Mouse (Mus musculus) large intestine, adult 2 months (tissue): ENCODE measurements around the gene Gm9918. TPM values are rescaled to one million over a fixed set of nuclear protein-coding genes. Genes with fewer than 3 reads are reported as not detected.

Experiments used
- DNase-seq: peaks from one replicate; pipeline ENCODE4 v3.0.0-alpha.2; 2012; ENCODE audit warnings: low read depth, low spot score
- WGBS: fragments of 180-500 bp; shearing (Covaris S2); methylation state at CpG from one replicate; pipeline ENCODE4 v1.1.7; 2018; 5-methylcytosine and 5-hydroxymethylcytosine counted together
- polyA plus RNA-seq: library from polyadenylated mRNA; depleted of rRNA; stranded (reverse); fragments of >200 nt; gene quantifications from 2 replicates; pipeline ENCODE4 v1.2.3, GENCODE M21; 2012

Gm9918 gene
- polyA plus RNA-seq, 1 experiment, result not detected

DNA sequence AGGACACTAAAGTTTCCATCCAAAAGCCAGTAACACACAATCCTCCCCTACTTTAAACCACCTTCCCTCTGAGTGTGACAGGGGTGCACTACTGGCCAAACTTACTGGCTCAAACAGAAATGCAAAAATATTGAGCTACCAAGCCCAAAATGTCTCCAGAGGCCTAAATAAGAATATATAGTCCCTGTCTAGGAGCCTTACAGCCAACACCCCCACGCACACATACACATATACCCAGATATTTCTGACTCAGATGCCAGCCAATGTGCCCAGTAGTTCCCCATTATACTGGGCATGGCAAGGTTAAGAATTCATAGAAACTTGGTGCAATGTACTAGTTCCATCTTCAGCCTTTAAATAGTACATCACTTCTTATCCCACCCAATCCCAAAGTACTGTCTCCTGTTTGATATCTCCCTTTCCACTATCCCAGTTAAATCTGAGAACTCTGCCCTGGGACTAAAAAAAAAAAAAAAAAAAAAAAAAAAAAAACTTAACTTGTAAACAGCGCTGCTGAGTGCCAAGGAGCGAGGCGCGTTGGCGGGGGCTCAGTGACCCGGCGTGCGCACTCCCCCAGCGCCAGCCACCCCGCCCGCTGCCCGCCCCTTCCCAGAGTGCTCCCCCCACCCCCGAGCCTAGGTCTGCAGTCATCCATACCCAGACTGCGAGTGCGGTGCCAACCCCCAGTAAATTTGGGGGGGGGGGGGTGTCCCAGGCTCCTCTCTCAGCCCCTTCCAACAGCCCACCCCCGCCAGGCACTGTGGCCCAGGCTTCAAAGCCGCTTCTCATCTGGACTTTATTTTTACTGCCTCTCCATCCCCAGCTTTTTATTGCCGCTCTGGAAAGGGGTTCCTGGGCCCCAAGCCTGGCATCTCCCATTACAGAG is 25.8 kb upstream of the Gm9918 start:
- DNase-seq, result no peak
- WGBS, result 9% methylated on average over 19 of the region's 19 CpGs

DNA sequence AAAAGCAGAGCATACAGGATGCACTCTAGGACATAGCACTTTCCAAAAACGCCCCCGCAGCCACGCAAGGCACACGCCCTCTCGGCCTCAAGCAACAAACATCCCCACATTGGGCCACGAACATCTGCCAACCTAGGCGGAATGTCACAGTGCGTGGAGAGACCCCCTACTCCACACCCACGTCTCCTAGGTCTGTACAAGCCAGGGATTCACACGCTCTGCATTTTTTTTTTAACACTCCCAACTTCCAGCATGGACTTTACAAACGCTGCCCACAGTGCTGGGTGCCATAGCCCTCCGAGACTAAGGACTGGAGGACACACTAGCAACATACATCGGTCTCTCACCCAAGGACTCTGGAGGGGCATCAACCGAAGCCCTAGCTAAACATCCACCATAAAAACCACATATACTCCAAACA is 24.9 kb upstream of the Gm9918 start:
- WGBS, result under 1% methylated on average over 14 of the region's 14 CpGs
- no peak for DNase-seq

GRCm38 (mm10) chr15:102245891-102246741 is 24.2 kb upstream of the Gm9918 start:
- under 1% methylated on average over 41 of the region's 44 CpGs for WGBS
- no peak for DNase-seq

DNA sequence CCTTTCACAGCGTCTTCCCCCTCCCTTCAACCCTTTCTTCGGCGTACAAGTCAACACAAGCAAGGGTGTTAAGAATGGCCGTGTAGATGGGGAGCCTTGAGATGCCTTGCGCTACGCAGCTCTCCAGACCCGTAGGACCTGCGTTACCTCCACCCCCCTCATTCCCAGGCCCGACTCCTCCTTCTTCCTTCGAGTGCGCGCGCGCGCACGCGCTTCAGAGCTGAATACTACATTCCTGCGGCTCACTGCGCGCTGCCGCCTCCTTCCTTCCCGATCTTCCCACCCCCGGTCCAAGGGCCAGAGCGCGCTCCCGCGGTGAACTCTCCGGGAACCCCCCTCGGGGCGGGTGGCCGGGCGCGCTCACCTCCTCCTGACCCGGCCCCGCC is 23.5 kb upstream of the Gm9918 start:
- peak; percentile 91 for DNase-seq
- under 1% methylated on average over 35 of the region's 35 CpGs for WGBS

DNA sequence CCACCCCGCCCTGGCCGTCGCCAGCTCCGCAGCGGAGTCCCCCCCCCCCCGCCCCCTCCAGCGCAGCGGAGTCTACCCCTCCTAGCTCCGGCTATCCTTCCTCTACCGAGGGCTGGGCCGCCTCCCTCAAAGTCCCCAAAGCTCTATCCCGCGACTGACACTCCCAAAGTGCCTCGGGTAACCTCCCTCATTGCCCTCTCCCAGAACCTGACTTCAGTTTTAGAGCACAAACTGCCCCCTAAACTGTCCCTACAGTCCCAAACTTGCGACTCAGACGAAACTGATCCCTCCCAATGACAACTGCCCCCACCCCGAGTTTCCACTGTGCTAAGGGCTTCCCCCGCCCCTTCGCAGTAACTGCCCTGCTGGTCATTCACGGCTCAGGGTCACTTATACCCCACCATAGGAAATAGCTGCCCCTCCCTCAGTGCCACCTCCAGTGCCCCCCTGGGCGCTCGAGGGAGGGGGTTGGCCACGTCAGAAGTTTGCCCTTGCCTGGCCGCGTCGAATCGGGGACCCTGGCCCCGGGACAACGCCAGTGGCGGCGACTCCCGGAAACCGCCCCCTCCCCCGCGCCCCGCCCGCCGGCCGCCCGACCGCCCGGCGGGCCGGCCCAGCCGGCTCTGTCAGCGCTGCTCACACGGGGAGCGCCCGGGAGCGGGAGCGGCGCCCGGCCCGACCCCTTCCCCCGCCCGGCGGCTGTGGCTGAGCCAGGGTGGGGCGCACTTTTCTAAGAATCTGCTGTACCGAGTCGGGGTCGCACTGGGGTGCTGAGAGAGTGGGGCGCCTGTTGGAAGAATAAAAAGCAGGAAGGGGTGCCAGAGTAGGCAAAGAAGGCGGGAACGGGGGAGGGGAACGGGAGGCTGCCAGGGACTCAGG is 22.9 kb upstream of the Gm9918 start:
- DNase-seq, result no peak
- WGBS, result under 1% methylated on average over 62 of the region's 65 CpGs

- WGBS, result 26% methylated on average over 8 of the region's 8 CpGs
Observed at GRCm38 (mm10) chr15:102248131-102248811, 22.1 kb upstream of the Gm9918 start.

DNA sequence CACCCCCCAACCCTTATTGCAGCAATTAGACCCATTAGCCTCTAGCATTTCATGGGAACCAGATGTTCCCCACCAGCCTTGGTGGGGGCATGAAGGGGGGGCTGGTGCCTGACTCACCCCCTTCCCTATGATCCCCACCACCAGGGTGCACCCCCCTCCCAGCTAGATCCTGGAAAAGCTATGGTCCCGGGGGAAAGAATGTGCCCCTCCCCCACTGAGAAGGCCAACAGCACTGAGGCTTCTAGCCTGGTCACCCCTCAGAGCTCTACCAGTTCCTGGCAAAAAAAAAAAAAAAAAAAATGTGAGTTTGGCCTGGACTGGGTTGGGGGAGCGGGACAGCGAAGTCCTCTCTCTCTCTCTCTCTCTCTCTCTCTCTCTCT is 21.6 kb upstream of the Gm9918 start:
- WGBS, result 51% methylated on average over 3 of the region's 3 CpGs
- DNase-seq, result no peak

More at GRCm38 (mm10) chr15:102248131-102248811, 22.1 kb upstream of the Gm9918 start:
- no peak for DNase-seq

DNA sequence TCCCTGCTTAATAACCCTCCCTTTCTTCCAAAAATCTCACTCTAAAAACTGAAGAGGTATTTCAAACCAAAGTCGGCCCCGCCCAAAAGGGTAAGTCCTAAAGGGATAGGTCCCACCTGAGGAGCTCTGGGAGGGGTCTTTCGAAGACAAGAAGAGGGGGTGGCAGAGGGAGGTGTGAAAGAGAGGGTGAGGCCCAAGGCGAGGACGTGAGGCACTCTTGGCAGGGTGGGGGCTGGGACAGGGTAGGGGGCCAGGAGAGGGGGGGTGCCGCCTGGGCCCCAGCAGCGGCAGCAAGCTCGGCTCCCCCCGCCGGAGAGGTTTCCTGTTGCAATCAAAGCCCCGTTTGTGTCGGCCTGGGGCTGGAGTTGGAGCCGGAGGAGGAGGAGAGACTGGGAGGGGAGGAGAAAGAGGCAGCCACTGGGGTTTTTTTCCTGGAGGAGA is 21.1 kb upstream of the Gm9918 start:
- WGBS, result 33% methylated on average over 13 of the region's 13 CpGs
- no peak for DNase-seq

GRCm38 (mm10) chr15:102249967-102250366 is 20.4 kb upstream of the Gm9918 start:
- no peak for DNase-seq
- 66% methylated on average over 9 of the region's 9 CpGs for WGBS

DNA sequence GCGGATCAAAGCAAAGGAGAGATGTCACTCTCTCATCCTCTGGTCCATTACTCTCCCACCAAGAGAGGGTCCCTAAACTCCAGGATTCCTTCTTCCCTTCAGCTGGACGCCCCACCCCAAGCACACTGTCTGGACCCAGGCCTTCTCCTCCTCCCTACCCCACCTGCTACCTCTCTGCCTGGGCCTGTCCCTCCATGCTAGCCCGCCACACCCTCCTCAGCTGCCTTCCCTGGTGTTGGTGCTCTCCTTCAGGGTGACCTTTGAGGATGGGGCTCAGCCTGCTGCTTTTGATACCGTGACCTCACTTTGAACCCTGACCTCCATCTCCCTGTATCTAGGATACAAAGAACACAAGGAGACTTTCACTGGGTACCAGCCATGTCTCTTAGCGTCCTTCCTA is 19.8 kb upstream of the Gm9918 start:
- DNase-seq, result no peak
- 75% methylated on average over 5 of the region's 5 CpGs for WGBS

DNA sequence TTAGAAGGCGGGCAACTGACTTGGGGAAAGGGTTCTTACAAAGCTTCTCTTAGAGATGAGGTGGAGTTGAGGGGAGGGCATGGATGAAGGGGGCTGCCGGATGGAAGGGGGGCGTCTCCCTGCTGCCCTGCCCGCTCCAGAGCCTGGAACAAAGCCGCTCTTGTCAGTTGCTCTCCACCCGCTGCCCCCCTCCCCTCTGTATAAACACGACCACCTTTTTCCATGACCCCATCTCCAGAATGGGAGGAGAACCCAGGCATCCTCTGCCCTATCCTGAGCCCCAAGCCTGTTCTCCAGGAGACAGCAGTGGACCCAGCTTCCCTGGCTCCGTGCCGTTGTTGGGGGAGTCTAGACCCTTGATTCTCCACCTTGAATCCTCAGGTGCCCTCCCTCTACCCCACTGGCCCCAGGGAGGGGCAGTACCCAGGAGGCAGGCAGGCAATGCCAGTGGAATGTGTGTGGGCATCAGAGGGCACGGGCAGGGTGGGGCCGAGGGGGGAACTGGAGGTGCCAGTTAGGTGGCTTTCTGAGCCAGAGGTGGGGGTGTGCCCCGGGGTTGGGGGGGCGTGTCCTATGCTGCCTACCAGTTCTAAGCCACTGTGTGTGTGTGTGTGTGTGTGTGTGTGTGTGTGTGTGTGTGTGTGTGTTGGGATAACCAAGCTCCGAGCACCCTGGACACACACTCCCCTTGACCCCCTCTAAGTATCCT is 14.7 kb upstream of the Gm9918 start:
- 46% methylated on average over 14 of the region's 14 CpGs for WGBS
- no peak for DNase-seq

- no peak for DNase-seq
- 18% methylated on average over 22 of the region's 22 CpGs for WGBS
Observed at GRCm38 (mm10) chr15:102256431-102257201, 13.7 kb upstream of the Gm9918 start.

DNA sequence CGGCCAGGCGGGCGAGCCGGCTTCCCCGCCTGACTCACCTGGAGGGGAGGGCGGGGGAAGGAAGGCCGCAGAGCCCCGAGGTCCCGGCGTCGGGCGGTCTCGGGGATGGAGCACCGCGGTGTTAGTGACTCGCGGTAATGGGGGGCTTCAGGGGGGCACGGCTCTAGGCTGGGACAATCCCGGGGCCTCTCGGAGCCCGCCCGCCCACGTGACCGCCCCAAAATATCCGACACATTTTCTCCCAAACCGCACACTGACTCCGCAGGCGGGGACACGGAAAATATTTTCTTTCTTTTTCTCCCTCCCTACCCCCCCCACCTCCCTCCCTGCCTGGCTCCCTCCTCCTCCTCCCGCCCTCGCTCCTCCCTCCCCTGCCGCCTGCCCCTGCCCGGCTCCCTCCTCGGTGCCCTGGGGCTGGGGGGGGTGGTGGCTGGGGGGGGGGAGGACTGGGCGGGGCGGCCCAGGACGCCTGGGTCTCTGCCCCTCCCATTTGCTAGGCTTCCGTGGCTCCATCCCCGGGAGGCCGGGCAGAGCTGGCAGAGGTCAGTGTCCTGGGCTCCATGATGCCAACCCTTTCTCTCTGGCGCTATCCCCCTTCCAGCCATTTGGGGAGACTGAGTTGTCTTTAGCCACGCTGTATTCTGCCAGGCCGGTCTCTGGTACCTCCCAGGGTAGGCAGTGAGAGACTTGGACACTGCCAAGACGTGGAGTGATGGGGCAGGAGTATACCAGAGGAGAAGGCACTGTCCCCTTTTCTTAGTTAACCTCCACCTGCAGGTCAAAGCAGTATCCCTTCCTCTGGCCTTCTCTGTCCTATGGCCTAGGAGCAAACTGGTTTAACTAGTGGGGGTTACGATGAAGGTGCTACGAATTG is 12.9 kb upstream of the Gm9918 start, which contains the start of gene Rarg:
Gene Rarg (minus strand): TSS at position 316 of the 874 bp plus-strand sequence.
- no peak for DNase-seq
- WGBS, result 2% methylated on average over 41 of the region's 46 CpGs

DNA sequence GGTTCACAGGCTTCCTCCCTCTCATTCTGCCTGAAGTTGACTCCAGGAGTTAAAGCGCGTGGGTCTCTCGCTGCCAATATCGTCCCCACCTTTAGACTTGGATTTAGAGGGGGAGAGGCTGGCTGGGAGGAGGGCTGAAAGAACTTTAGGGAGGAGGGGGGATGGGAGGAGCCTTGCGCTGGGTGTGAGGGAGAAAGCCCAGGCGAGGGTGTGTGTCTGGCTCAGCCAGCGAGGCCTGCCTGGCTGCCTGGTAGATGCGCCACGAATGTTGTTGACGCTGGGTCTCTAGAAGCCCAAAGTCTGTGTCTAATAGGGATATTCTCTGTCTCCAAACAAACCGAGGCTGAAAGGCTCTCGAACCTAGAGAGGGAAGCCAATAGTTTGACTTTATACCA is 12.3 kb upstream of the Gm9918 start:
- no peak for DNase-seq
- WGBS, result 15% methylated on average over 12 of the region's 12 CpGs

DNA sequence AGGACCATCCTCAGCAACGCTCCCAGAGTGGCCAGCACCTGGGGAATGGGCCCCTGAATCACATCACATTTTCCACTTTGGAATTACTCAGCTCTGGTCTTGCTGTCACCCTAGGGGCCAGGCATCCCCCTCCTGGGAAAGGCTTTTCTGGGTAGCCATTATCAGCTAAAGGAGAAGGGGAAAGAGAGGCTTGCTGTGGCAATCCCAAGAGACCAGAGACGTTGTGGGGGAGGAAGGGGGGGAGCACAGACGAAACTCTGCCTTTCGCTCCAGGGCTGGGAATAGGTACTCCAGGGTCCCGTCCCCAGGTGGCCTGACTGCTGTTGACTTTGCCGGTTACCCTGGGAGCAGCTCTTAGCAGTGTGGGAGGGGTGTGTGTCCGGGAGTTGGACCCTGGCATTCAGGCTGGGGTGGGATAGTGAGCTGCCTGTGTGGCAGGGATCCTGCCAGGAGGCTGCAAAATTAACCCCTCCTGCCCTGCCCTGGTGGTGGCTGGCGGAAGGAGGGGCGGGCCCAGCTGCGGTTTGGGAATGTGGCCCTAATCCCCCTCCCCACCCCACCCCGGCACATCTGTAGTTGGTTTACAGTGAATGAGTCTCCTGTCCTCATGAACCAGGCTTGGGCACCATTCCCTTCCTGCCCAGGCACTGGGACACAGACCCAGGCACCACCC is 11.6 kb upstream of the Gm9918 start:
- WGBS, result 56% methylated on average over 11 of the region's 11 CpGs
- no peak for DNase-seq

DNA sequence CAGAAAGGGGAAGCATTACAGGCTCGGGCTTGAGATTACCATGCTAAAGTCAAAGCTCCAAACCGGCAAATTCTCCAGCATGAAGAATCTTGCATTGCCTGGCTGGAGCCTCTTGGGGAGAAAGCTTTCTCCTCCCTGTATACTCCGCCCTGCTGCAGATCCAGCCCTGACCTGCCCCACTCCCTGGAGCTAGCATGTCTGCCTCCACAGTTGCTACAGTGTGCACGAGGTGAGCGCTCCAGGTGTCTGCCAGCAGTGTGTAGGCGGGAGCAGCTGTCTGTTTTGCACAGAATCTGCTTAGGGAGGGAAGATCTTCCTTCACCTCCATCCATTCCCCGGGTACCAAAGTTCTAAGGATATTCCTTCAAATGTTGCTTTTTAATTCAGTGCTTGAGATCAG is 7.8 kb upstream of the Gm9918 start:
- DNase-seq, result no peak
- WGBS, result 42% methylated on average over 7 of the region's 7 CpGs
